Mouse (Mus musculus): ENCODE measurements at regions not wholly inside any gene's neighbourhood (a gene's known extent, or its start where the extent isn't known, plus 50 kb on each side); places are given as distances from the start of the nearest gene placed in this dataset.

DNA sequence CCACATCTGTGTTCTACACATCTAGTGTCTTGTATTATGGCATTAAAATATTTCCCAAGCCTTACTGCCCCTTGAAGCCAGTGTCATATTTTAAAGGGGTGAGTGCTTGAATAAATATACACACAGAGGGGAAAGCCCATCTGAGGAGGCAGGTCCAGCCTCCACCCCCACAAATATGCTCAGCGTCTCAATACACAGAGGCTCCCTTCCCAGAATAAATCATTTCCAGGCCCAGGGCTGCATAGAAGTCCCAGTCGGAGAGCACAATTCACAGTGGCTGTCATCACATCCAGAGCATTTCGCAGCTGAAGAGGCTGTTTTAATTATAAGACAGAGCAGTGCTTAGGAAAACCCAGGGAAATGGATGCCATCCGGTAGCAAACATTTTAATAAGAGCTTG is 118.8 kb upstream of the Mpdz start:
- no peak for TF ChIP-seq ZC3H11A (IDR thresholded peaks at IDR 0.05; ENCODE audit: borderline replicate concordance, low read depth, low read length)
- TF ChIP-seq MAFK (IDR thresholded peaks at IDR 0.05; ENCODE audit: insufficient read depth, low read depth, low read length) = no peak
